Mouse (Mus musculus) stomach, embryonic 16.5 days (tissue): Measurements from ENCODE around the gene Bcdin3d. TPM values are rescaled to one million over a fixed set of nuclear protein-coding genes. Genes with fewer than 3 reads are reported as not detected.

Experiments used
- ATAC-seq: fragments of 200-750 bp; cut with Nextera tagmentation; 2 replicates; pipeline ENCODE4 v1.8.0; 2017; ENCODE audit warnings: moderate number of reproducible peaks, moderate TSS enrichment; ENCODE audit not compliant: insufficient read depth, low FRiP score
- H3K27ac ChIP-seq: fragments of 300-500 bp; sonication (generic); 2 replicates; pipeline ENCODE4 v1.5.1; 2014; ENCODE audit warnings: low read length
- H3K27me3 ChIP-seq: fragments of 300-500 bp; sonication (generic); 2 replicates; pipeline ENCODE4 v1.6.1; 2014; ENCODE audit warnings: low read length, control low read depth, mixed read lengths; ENCODE audit not compliant: control insufficient read depth, insufficient read depth
- H3K36me3 ChIP-seq: fragments of 300-500 bp; sonication (generic); 2 replicates; pipeline ENCODE4 v1.6.1; 2014; ENCODE audit warnings: low read length; ENCODE audit not compliant: control insufficient read depth, insufficient read depth
- H3K4me1 ChIP-seq: fragments of 300-500 bp; sonication (generic); 2 replicates; pipeline ENCODE4 v1.6.1; 2014; ENCODE audit warnings: low read length, control low read depth, mixed read lengths; ENCODE audit not compliant: control insufficient read depth, insufficient read depth
- H3K4me2 ChIP-seq: fragments of 300-500 bp; sonication (generic); 2 replicates; pipeline ENCODE4 v1.6.1; 2014; ENCODE audit warnings: low read depth, low read length, mixed read lengths
- H3K4me3 ChIP-seq: fragments of 300-500 bp; sonication (generic); replicated peaks from 2 replicates; pipeline ENCODE4 v1.5.1; 2014; ENCODE audit warnings: mild to moderate bottlenecking, low read length
- H3K9ac ChIP-seq: fragments of 300-500 bp; sonication (generic); 2 replicates; pipeline ENCODE4 v1.6.1; 2014; ENCODE audit warnings: low read length
- H3K9me3 ChIP-seq: fragments of 300-500 bp; sonication (generic); replicated peaks from 2 replicates; pipeline ENCODE4 v1.6.1; 2016; ENCODE audit warnings: low read length, control low read depth; ENCODE audit not compliant: control insufficient read depth
- WGBS: fragments of 180-500 bp; shearing (Covaris S2); extraction: QIAGEN DNeasy Blood & Tissue Kit; methylation state at CpG from one replicate; pipeline ENCODE4 v1.1.7; 2014; 5-methylcytosine and 5-hydroxymethylcytosine counted together
- polyA plus RNA-seq: library from polyadenylated mRNA; unstranded; fragments of >200 nt; fragmentation: Nextera tagmentation; extraction: Ambion mirVana; gene quantifications from 2 replicates; pipeline ENCODE4 v1.2.1, GENCODE M21; 2015

Gene Bcdin3d
- polyA plus RNA-seq, 1 experiment from 2014 or later: 12.9 TPM

DNA sequence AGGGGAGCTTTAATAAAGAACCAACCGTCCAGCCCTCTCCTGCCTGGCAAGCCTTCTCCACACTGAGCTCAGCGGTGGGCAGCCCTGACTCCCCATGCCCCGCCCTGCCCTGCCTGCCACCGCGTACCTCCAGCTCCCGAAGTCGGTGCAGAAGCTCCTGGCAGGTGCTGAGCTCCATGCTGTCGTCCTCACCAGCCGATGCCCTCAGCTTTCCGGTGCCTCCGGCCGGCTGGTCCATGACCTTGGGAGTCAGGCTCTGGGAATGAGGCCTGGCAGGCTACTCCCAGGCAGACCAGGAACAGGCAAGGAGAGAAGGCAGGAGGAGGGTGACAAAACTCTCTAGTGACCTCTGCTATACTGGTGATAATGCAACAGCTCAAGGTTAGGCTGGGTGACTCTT lies 40.6 kb downstream of the Bcdin3d start:
- H3K4me1 ChIP-seq: peaks cover 20% of the 10 kb centered on the region
- no peak for ATAC-seq
- no peak overlapping the region for H3K4me2 ChIP-seq
- H3K27ac ChIP-seq: no peak overlapping the region
- H3K9ac ChIP-seq: no peak overlapping the region
- H3K27me3 ChIP-seq: no peaks in the 10 kb centered on the region
- H3K9me3 ChIP-seq: no peaks in the 10 kb centered on the region
- no peaks in the 10 kb centered on the region for H3K36me3 ChIP-seq
- WGBS: 70% methylated on average over 12 of the region's 12 CpGs
- no peak overlapping the region for H3K4me3 ChIP-seq

DNA sequence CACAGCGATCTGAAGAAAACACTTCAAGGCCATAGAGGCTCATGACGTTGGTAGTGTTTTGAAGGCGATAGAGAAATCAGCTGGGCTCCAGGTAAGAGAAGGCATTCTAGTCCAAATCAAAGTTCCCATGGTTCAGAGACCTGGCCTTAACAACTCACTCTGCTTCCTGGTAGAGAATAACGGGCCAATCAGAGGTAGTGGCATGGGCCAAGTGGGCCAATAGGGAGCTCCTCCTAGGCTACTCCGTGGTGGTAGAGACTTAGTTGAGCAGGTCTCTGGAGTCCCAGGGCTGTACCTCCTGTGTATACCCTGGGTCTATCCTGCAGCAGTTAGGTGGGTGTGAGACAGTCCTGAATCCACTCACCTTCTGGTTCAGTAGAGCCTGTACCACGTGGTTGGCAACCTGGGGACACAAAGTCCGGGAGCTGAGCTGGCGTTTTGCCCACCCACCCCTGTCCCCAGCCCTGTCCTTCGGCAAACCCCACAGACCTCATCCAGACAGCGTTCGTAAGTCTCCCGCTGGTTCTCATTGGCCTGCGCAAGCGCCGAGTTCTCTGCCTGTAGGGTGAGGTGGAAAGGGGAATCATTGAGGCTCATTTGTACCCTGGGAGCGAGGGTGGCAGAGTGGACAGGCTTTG lies 41.3 kb downstream of the Bcdin3d start:
- no peak overlapping the region for H3K4me2 ChIP-seq
- H3K4me3 ChIP-seq: no peak overlapping the region
- no peaks in the 10 kb centered on the region for H3K27me3 ChIP-seq
- no peaks in the 10 kb centered on the region for H3K36me3 ChIP-seq
- no peaks in the 10 kb centered on the region for H3K9me3 ChIP-seq
- no peak overlapping the region for H3K27ac ChIP-seq
- ATAC-seq: no peak
- H3K9ac ChIP-seq: no peak overlapping the region
- 88% methylated on average over 16 of the region's 16 CpGs for WGBS
- H3K4me1 ChIP-seq: peaks cover 16% of the 10 kb centered on the region; the same call in 1 of the 2 replicates

DNA sequence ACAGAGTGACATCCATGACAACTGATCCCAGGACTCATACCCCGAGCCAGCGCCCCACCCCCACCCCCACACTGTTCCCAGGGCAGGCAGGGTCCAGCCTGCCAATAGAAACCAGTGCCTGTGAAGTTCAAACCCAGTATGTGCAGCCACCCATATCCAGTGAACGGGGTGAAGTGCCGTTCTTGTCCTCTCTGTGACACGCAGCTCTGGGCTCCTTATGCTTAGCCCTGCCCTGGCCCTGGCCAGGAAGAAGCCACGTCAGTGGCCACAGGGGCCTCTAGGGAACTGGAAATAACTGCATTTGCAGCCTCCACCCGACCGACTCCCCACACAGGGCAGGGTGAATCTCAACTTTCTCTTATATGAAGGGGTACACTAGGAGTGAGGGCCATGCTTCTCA lies 42.6 kb downstream of the Bcdin3d start:
- Histone ChIP-seq H3K4me3 (no peak overlapping the region), H3K27me3 (no peaks in the 10 kb centered on the region), H3K9ac (no peak overlapping the region), H3K9me3 (no peaks in the 10 kb centered on the region), H3K4me1 (peaks cover 6% of the 10 kb centered on the region; the same call in 1 of the 2 replicates), H3K36me3 (0 out of 2 replicates have a peak, but pooled peaks cover 4% of the 10 kb centered on the region), H3K4me2 (no peak overlapping the region), H3K27ac (no peak overlapping the region)
- no peak for ATAC-seq
- 78% methylated on average over 8 of the region's 8 CpGs for WGBS

DNA sequence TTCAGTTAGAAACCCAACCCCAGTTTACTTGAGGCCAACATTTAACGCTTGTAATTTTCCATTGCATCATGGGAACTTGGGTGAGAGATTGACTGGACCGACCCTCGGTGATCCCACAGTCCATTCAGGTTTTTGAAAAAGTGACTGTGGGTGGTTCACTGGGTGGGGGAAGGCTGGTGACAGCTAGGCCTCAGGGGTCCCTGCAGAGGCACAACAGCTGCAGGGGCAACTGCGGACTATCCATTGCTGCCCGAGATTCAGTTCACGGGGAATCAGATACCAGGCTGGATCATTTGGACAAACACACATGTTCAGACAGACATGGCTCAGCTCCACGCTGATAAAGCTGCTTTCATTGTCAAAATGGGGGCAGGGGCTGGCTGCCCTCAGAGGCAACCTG lies 43.0 kb downstream of the Bcdin3d start:
- Histone ChIP-seq H3K27me3 (no peaks in the 10 kb centered on the region), H3K4me1 (peaks cover 2% of the 10 kb centered on the region; the same call in 1 of the 2 replicates), H3K9me3 (no peaks in the 10 kb centered on the region), H3K4me3 (no peak overlapping the region), H3K4me2 (no peak overlapping the region), H3K27ac (no peak overlapping the region), H3K36me3 (0 out of 2 replicates have a peak, but pooled peaks cover 4% of the 10 kb centered on the region), H3K9ac (no peak overlapping the region)
- ATAC-seq: no peak
- 78% methylated on average over 7 of the region's 7 CpGs for WGBS

DNA sequence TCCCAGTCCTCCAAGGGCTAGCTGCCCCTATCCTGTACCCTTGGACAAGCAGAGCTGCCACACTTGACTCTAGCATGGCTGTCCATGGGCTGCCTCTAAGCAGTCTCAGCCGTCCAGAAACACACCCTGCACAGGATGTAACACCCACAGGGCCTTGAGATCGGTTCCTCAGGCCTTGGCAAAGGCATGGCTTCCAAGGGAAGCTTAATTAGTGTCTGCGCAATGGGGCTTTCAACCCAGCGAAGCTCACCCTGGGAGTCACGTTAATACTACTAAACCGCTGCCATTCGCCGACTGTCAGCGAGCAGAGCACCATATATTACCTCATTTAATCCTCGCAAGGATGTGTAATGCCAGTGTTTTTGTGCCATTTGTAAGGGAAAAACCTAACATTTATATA lies 43.5 kb downstream of the Bcdin3d start:
- no peak overlapping the region for H3K9ac ChIP-seq
- no peaks in the 10 kb centered on the region for H3K9me3 ChIP-seq
- ATAC-seq: no peak
- H3K4me3 ChIP-seq: no peak overlapping the region
- 88% methylated on average over 10 of the region's 10 CpGs for WGBS
- H3K27ac ChIP-seq: no peak overlapping the region
- H3K4me2 ChIP-seq: no peak overlapping the region
- no peaks in the 10 kb centered on the region for H3K27me3 ChIP-seq
- 0 out of 2 replicates have a peak, but pooled peaks cover 4% of the 10 kb centered on the region for H3K36me3 ChIP-seq
- no peaks in the 10 kb centered on the region; the same call in 1 of the 2 replicates for H3K4me1 ChIP-seq

DNA sequence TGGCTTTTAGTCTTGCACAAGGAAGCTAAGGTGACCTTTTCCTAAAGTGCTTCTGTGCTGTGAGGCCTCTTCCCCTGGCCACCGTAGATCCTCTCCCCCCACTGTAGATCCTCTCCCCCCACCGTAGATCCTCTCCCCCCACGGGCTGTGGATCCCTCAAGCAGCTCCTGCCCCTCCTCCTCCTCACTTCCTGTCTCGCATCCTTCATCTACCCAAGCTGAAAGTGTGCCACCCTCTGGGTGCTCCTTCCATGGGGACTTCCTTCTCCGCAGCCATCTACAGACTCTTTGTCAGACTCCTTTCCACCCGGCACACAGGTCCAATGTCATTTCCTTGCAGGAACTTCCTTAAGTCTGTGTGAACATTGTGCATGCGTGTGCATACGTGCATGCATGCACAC lies 44.1 kb downstream of the Bcdin3d start:
- no peak overlapping the region for H3K27ac ChIP-seq
- 0 out of 2 replicates have a peak, but pooled peaks cover 4% of the 10 kb centered on the region for H3K36me3 ChIP-seq
- H3K4me1 ChIP-seq: no peaks in the 10 kb centered on the region
- no peaks in the 10 kb centered on the region for H3K27me3 ChIP-seq
- no peak overlapping the region for H3K4me3 ChIP-seq
- 73% methylated on average over 8 of the region's 8 CpGs for WGBS
- H3K4me2 ChIP-seq: no peak overlapping the region
- no peak for ATAC-seq
- H3K9ac ChIP-seq: no peak overlapping the region
- no peaks in the 10 kb centered on the region for H3K9me3 ChIP-seq

DNA sequence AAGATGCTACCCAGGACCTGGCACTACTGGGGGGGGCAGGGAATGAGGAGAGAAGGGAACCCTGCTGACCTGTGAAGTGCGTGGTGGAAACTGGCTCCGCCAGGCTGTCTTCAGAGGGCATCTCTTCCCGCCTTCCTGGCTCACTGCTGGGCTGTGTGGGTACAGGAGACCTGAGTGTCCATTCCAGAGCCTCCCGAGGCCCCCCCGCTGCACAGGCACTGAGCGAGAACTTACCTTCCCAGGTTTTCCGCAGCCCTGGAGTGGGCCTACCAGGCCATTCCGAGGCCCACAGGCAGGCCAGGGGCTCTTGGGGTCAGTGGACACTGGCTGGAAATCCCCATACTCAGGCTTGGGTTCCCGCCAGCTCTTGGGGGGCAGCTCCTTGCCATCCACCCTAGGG lies 50.6 kb downstream of the Bcdin3d start:
- H3K36me3 ChIP-seq: 0 out of 2 replicates have a peak, but pooled peaks cover 4% of the 10 kb centered on the region
- H3K4me1 ChIP-seq: peaks cover 11% of the 10 kb centered on the region
- no peak for ATAC-seq
- WGBS: 91% methylated on average over 9 of the region's 9 CpGs
- H3K27me3 ChIP-seq: no peaks in the 10 kb centered on the region
- H3K9ac ChIP-seq: no peak overlapping the region
- H3K9me3 ChIP-seq: no peaks in the 10 kb centered on the region
- H3K4me3 ChIP-seq: no peak overlapping the region
- H3K27ac ChIP-seq: no peak overlapping the region
- H3K4me2 ChIP-seq: no peak overlapping the region

DNA sequence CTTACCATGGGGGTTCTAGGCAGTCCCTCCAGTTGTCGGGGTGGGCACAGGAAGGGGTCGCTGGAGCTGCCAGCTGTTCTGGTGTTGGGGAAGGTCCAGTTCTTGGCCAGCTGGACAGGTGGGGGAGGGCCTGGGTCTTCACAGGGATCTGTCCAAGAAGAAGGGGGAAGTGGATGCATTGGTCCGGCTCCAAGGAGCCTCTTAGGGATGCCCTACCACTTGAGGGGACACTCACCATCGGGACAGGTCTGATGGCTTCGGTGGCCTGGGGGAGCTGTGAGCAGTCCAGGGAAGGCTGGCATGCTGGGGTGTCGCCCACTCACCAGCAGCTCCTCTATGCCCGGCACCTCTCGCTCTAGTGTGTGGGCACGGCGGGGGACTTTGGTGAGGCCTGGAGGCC lies 51.4 kb downstream of the Bcdin3d start:
- WGBS: 94% methylated on average over 10 of the region's 10 CpGs
- H3K9me3 ChIP-seq: no peaks in the 10 kb centered on the region
- peaks cover 11% of the 10 kb centered on the region for H3K4me1 ChIP-seq
- H3K36me3 ChIP-seq: 0 out of 2 replicates have a peak, but pooled peaks cover 4% of the 10 kb centered on the region
- H3K4me3 ChIP-seq: no peak overlapping the region
- H3K27ac ChIP-seq: no peak overlapping the region
- no peaks in the 10 kb centered on the region for H3K27me3 ChIP-seq
- H3K4me2 ChIP-seq: no peak overlapping the region
- H3K9ac ChIP-seq: no peak overlapping the region
- ATAC-seq: no peak

DNA sequence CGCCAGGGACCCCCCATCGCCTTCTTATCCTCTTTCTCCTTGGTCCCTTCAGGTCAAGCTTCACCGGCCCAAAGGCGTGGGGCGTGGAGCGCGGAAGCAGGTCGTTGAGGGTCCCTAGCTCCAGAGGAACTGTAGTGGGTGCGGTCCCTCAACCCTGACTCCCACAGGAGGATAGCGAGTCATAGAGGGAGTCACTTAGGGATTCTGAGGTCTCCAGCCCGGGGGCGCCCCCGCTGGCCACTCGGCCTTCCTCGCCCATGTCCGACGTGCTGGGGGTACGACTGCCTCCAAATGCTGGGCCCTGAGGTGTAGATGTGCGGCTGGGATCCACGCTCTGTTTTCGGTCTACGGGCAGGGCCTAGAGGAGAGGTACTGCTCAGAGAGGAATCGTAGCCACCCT lies 52.0 kb downstream of the Bcdin3d start:
- H3K27ac ChIP-seq: no peak overlapping the region
- no peak for ATAC-seq
- H3K4me2 ChIP-seq: no peak overlapping the region
- no peaks in the 10 kb centered on the region for H3K9me3 ChIP-seq
- H3K4me3 ChIP-seq: no peak overlapping the region
- H3K27me3 ChIP-seq: no peaks in the 10 kb centered on the region
- H3K36me3 ChIP-seq: 0 out of 2 replicates have a peak, but pooled peaks cover 1% of the 10 kb centered on the region
- WGBS: 88% methylated on average over 23 of the region's 23 CpGs
- H3K9ac ChIP-seq: no peak overlapping the region
- H3K4me1 ChIP-seq: peaks cover 11% of the 10 kb centered on the region
